Mouse (Mus musculus) thymus, postnatal 25 days (tissue): ENCODE measurements around the gene Gnat1.

ENCODE experiments used
- DNase-seq: peaks from one replicate; pipeline ENCODE4 v3.0.0; 2022

Gene Gnat1

GRCm38 (mm10) chr9:107679501-107679900 lies at the start of gene Gnat1:
Gene Gnat1 (minus strand): TSS chr9:107679712.
- no peak for DNase-seq

- no peak for DNase-seq
Observed at GRCm38 (mm10) chr9:107728919-107729670, 49.6 kb upstream of the Gnat1 start.

GRCm38 (mm10) chr9:107727041-107727440 lies 47.5 kb upstream of the Gnat1 start:
- DNase-seq = no peak

- no peak for DNase-seq
Observed at GRCm38 (mm10) chr9:107724796-107725195, 45.3 kb upstream of the Gnat1 start.

GRCm38 (mm10) chr9:107723794-107724531 lies 44.5 kb upstream of the Gnat1 start:
- no peak for DNase-seq

GRCm38 (mm10) chr9:107723292-107723691 lies 43.8 kb upstream of the Gnat1 start:
- DNase-seq = no peak

GRCm38 (mm10) chr9:107718781-107719540 lies 39.4 kb upstream of the Gnat1 start:
- peak; percentile 28 for DNase-seq

- DNase-seq = no peak
Observed at GRCm38 (mm10) chr9:107716951-107717350, 37.4 kb upstream of the Gnat1 start.

GRCm38 (mm10) chr9:107715632-107716031 lies 36.1 kb upstream of the Gnat1 start:
- DNase-seq = no peak

GRCm38 (mm10) chr9:107714221-107714952 lies 34.9 kb upstream of the Gnat1 start:
- no peak for DNase-seq

GRCm38 (mm10) chr9:107709697-107710483 lies 30.4 kb upstream of the Gnat1 start, which contains the start of gene Sema3f:
Gene Sema3f (minus strand): TSS chr9:107710475.
- DNase-seq = peak; percentile 86

GRCm38 (mm10) chr9:107709096-107709696 lies 29.7 kb upstream of the Gnat1 start:
- peak; percentile 24 for DNase-seq

- no peak for DNase-seq
Observed at GRCm38 (mm10) chr9:107708439-107709095, 29.1 kb upstream of the Gnat1 start.

- no peak for DNase-seq
Observed at GRCm38 (mm10) chr9:107707701-107708438, 28.4 kb upstream of the Gnat1 start.

GRCm38 (mm10) chr9:107706781-107707211 lies 27.3 kb upstream of the Gnat1 start:
- DNase-seq = no peak

GRCm38 (mm10) chr9:107703337-107704122 lies 24.0 kb upstream of the Gnat1 start:
- DNase-seq = no peak

- no peak for DNase-seq
Observed at GRCm38 (mm10) chr9:107702606-107703185, 23.2 kb upstream of the Gnat1 start.

- DNase-seq = no peak
Observed at GRCm38 (mm10) chr9:107701594-107701993, 22.1 kb upstream of the Gnat1 start.

GRCm38 (mm10) chr9:107700114-107700571 lies 20.6 kb upstream of the Gnat1 start:
- DNase-seq = no peak
